19 mouse cellular contexts compared by ENCODE assay signal in genomic region chr15:11529819-11530810, GRCm38 (mm10).
DNase-seq lines count a peak whose midpoint lies in the region; ATAC-seq and TF ChIP-seq lines count a peak whose summit lies in the region.
"Had no signal": no experiment of that assay in that cellular context is flagged by ENCODE, and none has a peak within 500 bp of the region (broad histone marks: within the 10 kb centered on the region; RNA-seq: fewer than 3 reads in every experiment).

No protein-coding gene starts in this region.

- H3K27me3 ChIP-seq in forebrain, embryonic 10.5 days (ENCODE audit: poor library complexity, severe bottlenecking): no peaks in the 10 kb centered on the region
- H3K27me3 ChIP-seq in forebrain, postnatal 0 days (ENCODE audit: insufficient read depth, low read length): no peaks in the 10 kb centered on the region
- H3K27me3 ChIP-seq in lung, embryonic 14.5 days (ENCODE audit: insufficient read depth, low read length): no peaks in the 10 kb centered on the region
- H3K27me3 ChIP-seq in forebrain, embryonic 13.5 days: no peaks in the 10 kb centered on the region
- no peaks in the 10 kb centered on the region; the same call in 1 of the 2 replicates for H3K27me3 ChIP-seq in neural tube, embryonic 14.5 days (ENCODE audit: control insufficient read depth, insufficient read depth, low read length)
- H3K27me3 ChIP-seq in heart, embryonic 11.5 days (ENCODE audit: control insufficient read depth, insufficient read depth, low read length): no peaks in the 10 kb centered on the region
- H3K27me3 ChIP-seq: CH12.LX had no signal

- H3K4me3 ChIP-seq in forebrain, embryonic 10.5 days: no peak overlapping the region
- no peak overlapping the region for H3K4me3 ChIP-seq in forebrain, postnatal 0 days (ENCODE audit: low read depth, low read length)
- H3K4me3 ChIP-seq in lung, embryonic 14.5 days (ENCODE audit: low read depth, low read length): no peak overlapping the region
- no peak overlapping the region for H3K4me3 ChIP-seq in forebrain, embryonic 13.5 days
- H3K4me3 ChIP-seq in neural tube, embryonic 14.5 days (ENCODE audit: low read depth, low read length): no peak overlapping the region
- no peak overlapping the region for H3K4me3 ChIP-seq in heart, embryonic 11.5 days (ENCODE audit: low read depth, low read length)
- H3K4me3 ChIP-seq: midbrain, embryonic 10.5 days had no signal

- peak; percentile 25 for DNase-seq in forebrain, embryonic 10.5 days (ENCODE audit: extremely low spot score, low spot score)
- DNase-seq in forebrain, postnatal 0 days: no peak
- peak; percentile 6 for DNase-seq in lung, embryonic 14.5 days
- DNase-seq in lung, postnatal 4 days: no peak
- DNase-seq in left cerebral cortex, postnatal 10 days (ENCODE audit: extremely low spot score in 1 of 2, low spot score in 2 of 2): no peak
- DNase-seq: adrenal gland, adult 2 months; cerebellum, adult 8-10 months; gastrocnemius, postnatal 36 days; kidney, postnatal 36 days; layer of hippocampus, adult 9-11 months; lung, adult 18-20 months; lung, postnatal 36 days; right cerebral cortex, adult 18-20 months had no signal

- peaks cover 28% of the 10 kb centered on the region for H3K4me1 ChIP-seq in forebrain, embryonic 10.5 days
- no peaks in the 10 kb centered on the region for H3K4me1 ChIP-seq in forebrain, postnatal 0 days (ENCODE audit: insufficient read depth)
- peaks cover 10% of the 10 kb centered on the region; the same call in 1 of the 2 replicates for H3K4me1 ChIP-seq in lung, embryonic 14.5 days (ENCODE audit: insufficient read depth)
- H3K4me1 ChIP-seq in forebrain, embryonic 13.5 days: peaks cover 11% of the 10 kb centered on the region
- no peaks in the 10 kb centered on the region for H3K4me1 ChIP-seq in neural tube, embryonic 14.5 days (ENCODE audit: control insufficient read depth, insufficient read depth, low read length)
- H3K4me1 ChIP-seq in heart, embryonic 11.5 days (ENCODE audit: control insufficient read depth, insufficient read depth, low read length): no peaks in the 10 kb centered on the region; the same call in 1 of the 2 replicates
- H3K4me1 ChIP-seq: midbrain, embryonic 10.5 days had no signal

- ATAC-seq in forebrain, postnatal 0 days: no peak
- ATAC-seq in lung, embryonic 14.5 days (ENCODE audit: insufficient read depth): no peak
- peak; percentile 62; the same call in 1 of the 2 replicates for ATAC-seq in forebrain, embryonic 13.5 days
- peak; percentile 24; the same call in 1 of the 2 replicates for ATAC-seq in neural tube, embryonic 14.5 days (ENCODE audit: low read depth)
- ATAC-seq in heart, embryonic 11.5 days (replicated peaks; ENCODE audit: insufficient number of reproducible peaks, low FRiP score, low TSS enrichment): no peak

- no peaks in the 10 kb centered on the region for H3K9me3 ChIP-seq in forebrain, embryonic 10.5 days
- no peaks in the 10 kb centered on the region for H3K9me3 ChIP-seq in forebrain, postnatal 0 days (ENCODE audit: low read length)
- H3K9me3 ChIP-seq in lung, embryonic 14.5 days (ENCODE audit: low read depth, low read length): no peaks in the 10 kb centered on the region
- no peaks in the 10 kb centered on the region for H3K9me3 ChIP-seq in forebrain, embryonic 13.5 days (replicated peaks)
- no peaks in the 10 kb centered on the region for H3K9me3 ChIP-seq in neural tube, embryonic 14.5 days (ENCODE audit: control insufficient read depth, low read length)
- H3K9me3 ChIP-seq in heart, embryonic 11.5 days (replicated peaks; ENCODE audit: control insufficient read depth, low read length): no peaks in the 10 kb centered on the region
- H3K9me3 ChIP-seq: midbrain, embryonic 10.5 days had no signal

- H3K27ac ChIP-seq in forebrain, embryonic 10.5 days: no peak overlapping the region
- no peak overlapping the region for H3K27ac ChIP-seq in forebrain, postnatal 0 days (ENCODE audit: low read depth, low read length)
- H3K27ac ChIP-seq in lung, embryonic 14.5 days (ENCODE audit: low read depth): no peak overlapping the region
- no peak overlapping the region for H3K27ac ChIP-seq in forebrain, embryonic 13.5 days
- H3K27ac ChIP-seq in neural tube, embryonic 14.5 days (ENCODE audit: low read depth, low read length): no peak overlapping the region
- H3K27ac ChIP-seq in heart, embryonic 11.5 days (ENCODE audit: low read depth, low read length): no peak overlapping the region
- H3K27ac ChIP-seq: midbrain, embryonic 10.5 days had no signal

- no peak overlapping the region for H3K4me2 ChIP-seq in forebrain, postnatal 0 days (ENCODE audit: low read depth)
- no peak overlapping the region for H3K4me2 ChIP-seq in lung, embryonic 14.5 days
- no peak overlapping the region for H3K4me2 ChIP-seq in forebrain, embryonic 13.5 days
- no peak overlapping the region for H3K4me2 ChIP-seq in neural tube, embryonic 14.5 days (ENCODE audit: low read depth, low read length)
- H3K4me2 ChIP-seq in heart, embryonic 11.5 days: no peak overlapping the region
- H3K4me2 ChIP-seq: liver, embryonic 11.5 days had no signal

- no peaks in the 10 kb centered on the region for H3K36me3 ChIP-seq in forebrain, embryonic 10.5 days (replicated peaks)
- no peaks in the 10 kb centered on the region for H3K36me3 ChIP-seq in forebrain, postnatal 0 days (ENCODE audit: insufficient read depth)
- H3K36me3 ChIP-seq in lung, embryonic 14.5 days (ENCODE audit: insufficient read depth): no peaks in the 10 kb centered on the region
- H3K36me3 ChIP-seq in forebrain, embryonic 13.5 days (ENCODE audit: poor library complexity, severe bottlenecking): no peaks in the 10 kb centered on the region
- no peaks in the 10 kb centered on the region for H3K36me3 ChIP-seq in neural tube, embryonic 14.5 days (ENCODE audit: control insufficient read depth, insufficient read depth, low read length)
- H3K36me3 ChIP-seq in heart, embryonic 11.5 days (ENCODE audit: control insufficient read depth, insufficient read depth, low read length): no peaks in the 10 kb centered on the region
- H3K36me3 ChIP-seq: midbrain, embryonic 10.5 days had no signal

- intact Hi-C loops in left cerebral cortex, postnatal 10 days (cut with DNase I): no loop called here

- no peak for TF ChIP-seq CTCF in forebrain, postnatal 0 days (IDR thresholded peaks at IDR 0.05; ENCODE audit: low read depth)
- TF ChIP-seq CTCF in lung, embryonic 14.5 days (IDR thresholded peaks at IDR 0.05; ENCODE audit: low read depth): no peak

- 43% methylated on average over 8 of the region's 8 CpGs for WGBS in forebrain, embryonic 10.5 days
- 14% methylated on average over 8 of the region's 8 CpGs for WGBS in forebrain, postnatal 0 days
- WGBS in lung, embryonic 14.5 days: 43% methylated on average over 8 of the region's 8 CpGs
- 13% methylated on average over 8 of the region's 8 CpGs for WGBS in forebrain, embryonic 13.5 days
- WGBS in neural tube, embryonic 14.5 days: 23% methylated on average over 8 of the region's 8 CpGs
- 64% methylated on average over 8 of the region's 8 CpGs for WGBS in heart, embryonic 11.5 days (ENCODE audit: insufficient replicate concordance)

- no peak overlapping the region for H3K9ac ChIP-seq in forebrain, postnatal 0 days
- no peak overlapping the region for H3K9ac ChIP-seq in lung, embryonic 14.5 days
- H3K9ac ChIP-seq in forebrain, embryonic 13.5 days: no peak overlapping the region
- no peak overlapping the region for H3K9ac ChIP-seq in neural tube, embryonic 14.5 days (replicated peaks; ENCODE audit: low read depth, low read length)
- H3K9ac ChIP-seq in heart, embryonic 11.5 days (ENCODE audit: low read depth, low read length): no peak overlapping the region

Comparison
In these comparisons a context has a peak if more than half of its experiments do, and no peak if none do; other contexts are left out.
1. DNase-seq: peak in forebrain, embryonic 10.5 days (single experiment) and lung, embryonic 14.5 days (single experiment); none in forebrain, postnatal 0 days (single experiment), lung, postnatal 4 days (0 of 2) and left cerebral cortex, postnatal 10 days (0 of 2).
2. ATAC-seq: peak in forebrain, embryonic 13.5 days (single experiment) and neural tube, embryonic 14.5 days (single experiment); none in forebrain, postnatal 0 days (single experiment), lung, embryonic 14.5 days (single experiment) and heart, embryonic 11.5 days (single experiment).